Mouse (Mus musculus) liver, embryonic 14.5 days (tissue): ENCODE results near the gene Fads1.

Experiments used
- CTCF ChIP-seq: IDR thresholded peaks from 2 replicates; pipeline ENCODE4 v1.5.1; 2016; ENCODE audit warnings: antibody characterized with exemption, low read depth, control low read depth
- EP300 ChIP-seq: IDR thresholded peaks from 2 replicates; pipeline ENCODE4 v1.6.1; 2016; ENCODE audit warnings: antibody characterized with exemption, low read depth

GRCm38 (mm10) chr19:10189022-10189421, 6.3 kb downstream of the Fads1 start:
- no peak for TF ChIP-seq CTCF
- TF ChIP-seq EP300: no peak
